Mouse (Mus musculus) adrenal gland, adult (tissue): ENCODE results near the gene Kel.

Experiments
- DNase-seq, 2 experiments: peaks; one replicate each; pipeline ENCODE4 v3.0.0; 2022 to 2023; ENCODE audit warnings: low spot score in 1 of 2; ENCODE audit not compliant: inconsistent age in 2 of 2

The Kel gene

DNA sequence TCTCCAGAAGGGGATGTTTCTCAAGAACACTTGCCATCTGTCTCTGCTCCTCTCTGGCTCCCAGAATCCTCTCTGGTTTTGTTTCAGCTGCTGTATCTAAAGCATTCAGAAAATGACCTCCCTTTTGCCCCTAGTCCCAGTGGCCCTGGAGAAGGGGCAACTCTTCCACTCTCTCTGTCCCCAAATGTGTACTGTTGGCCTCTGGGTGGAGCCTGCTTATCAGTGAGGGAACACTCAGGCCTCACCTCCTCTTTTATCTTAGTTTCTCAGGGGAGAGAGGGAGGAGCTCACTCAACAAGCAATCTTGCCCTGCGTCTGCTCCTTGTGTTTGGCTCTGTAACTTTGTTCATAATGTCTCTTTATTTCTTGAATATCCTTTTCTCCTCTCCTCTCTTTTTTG lies at the start of gene Kel:
TSS of gene Kel (minus strand) at position 217 of the 400 bp plus-strand sequence.
- no peak for DNase-seq

DNA sequence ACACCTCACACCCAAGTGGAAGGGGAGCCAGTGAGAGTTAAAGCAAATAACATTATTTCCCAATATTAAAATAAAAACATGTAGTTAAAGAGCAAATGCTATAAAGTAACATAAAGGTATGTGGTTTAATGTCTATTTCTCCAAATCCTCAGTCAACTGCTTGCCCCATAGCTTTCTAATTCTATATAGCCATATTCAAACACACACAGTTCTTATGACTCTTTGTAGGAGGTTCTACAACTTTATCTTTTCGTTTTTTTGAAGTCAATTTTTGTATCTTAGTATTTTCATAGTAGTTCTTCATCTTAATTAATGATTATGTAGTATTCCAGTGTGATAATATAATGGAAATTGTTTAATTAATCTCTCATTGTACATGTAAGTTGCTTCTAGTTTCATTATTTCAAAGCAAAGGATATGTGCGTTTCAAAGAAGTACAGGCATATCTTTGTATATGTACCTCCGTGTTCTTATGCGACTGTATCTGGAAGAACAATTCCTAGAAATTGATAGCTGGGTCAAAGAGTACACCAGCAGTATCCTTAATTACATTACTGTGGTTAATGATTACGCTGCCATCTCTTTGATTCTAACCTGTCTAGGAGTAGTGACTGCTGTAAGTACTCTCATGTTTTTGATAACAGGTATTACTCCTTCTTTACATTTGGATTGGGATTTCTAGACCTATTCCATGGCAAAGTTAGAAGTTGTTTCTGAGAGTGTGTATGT lies 40.7 kb upstream of the Kel start:
- DNase-seq, result no peak

DNA sequence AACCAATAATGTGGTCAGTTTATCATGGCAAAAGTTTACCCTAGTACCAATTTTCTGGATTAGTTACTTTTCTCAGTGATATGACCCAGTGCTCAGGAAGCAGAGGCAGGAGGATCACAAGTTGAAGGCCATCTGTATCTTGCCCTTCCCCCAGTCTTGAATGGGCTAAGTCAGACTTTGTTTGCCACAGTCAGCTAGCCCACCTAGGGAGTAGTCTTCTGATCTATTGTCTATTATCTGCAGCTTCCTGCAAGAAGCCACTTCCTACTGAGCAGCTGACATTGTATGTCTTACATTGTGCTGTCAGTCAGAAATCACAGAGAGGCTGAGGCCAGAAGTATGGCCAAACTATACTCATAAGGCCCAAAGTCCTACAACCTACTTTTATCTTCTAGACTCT lies 37.0 kb upstream of the Kel start:
- DNase-seq, result no peak

DNA sequence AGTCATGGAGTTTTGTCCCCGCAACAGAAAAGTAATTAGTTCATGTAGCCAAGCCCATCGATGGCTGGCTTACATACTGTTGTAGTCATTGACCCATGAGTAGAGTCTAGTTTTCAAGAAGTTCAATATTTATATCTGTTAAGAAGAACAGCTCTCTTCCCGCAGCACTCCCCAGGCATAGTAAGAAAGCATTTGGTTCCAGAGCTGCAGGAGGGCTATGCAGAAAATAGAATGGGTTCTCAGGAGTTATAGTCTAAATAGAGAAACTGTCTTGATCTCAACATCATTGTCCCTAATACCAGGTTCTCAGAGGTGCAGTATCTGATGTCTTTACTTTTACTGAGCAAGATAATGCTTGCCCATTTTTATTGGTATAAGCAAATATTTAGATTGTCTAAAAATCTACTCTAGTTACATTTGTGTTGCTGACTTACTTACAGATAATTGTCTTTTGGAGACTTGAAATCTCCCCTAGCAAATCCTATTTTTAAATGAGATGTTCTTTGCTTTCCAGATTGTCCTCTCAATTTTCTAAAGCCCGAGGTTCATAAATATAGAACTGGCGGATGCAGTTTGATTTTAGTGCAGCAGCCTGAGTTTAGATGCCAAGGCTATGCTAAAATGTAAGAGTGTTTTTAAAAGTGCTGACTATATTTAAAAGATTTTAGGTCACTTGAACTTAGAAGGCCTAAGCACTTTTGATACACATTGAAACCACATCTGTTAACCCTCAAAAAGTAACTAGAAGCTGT lies 30.8 kb upstream of the Kel start:
- DNase-seq, result no peak

DNA sequence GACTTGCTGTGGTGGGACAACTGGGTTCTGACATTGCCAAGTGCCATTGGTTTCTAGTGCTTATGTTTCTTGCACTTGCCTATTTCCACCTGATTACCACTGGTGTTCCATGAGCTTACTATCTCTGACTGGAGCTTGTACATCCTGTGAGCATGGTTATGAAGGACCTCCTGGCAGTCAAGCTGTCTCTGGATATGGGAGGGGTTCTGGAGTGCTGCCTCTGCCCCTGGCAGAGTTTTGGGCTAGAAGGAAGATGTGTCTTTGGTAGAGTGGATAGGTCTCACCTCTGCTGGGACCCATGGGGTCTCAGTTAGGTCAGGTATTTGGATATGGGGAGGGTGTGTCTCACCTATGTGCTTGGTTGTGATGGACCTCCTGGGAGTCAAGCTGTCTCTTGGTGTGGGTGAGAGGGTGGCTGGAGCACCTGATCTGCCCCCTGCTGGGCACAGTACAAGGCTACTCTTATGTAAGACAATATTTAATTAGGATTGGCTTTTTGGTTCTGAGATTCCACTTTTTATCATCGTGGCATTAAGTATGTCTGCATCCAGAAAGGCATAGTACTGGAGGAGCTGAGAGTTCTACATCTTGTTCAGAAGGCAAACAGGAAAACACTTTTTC lies 24.0 kb upstream of the Kel start:
- DNase-seq, result no peak

DNA sequence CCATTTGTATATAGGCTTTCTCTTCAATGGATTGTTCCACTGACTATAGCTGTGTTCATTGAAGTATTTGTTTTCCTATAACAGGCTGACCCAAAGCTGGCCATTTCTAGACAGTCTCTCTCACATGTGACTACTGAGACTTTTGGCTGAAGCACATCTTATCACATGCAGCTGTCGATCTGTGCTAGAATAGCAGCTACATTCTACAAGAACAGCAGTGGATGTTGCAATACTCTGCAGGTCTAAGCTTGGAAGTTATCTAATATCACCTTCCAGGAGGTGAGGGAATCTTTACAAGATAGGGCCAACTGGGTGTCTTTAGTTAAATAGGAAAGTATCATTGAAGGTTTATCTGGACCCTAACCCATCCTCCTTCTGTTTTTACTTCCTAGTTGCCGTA lies 17.3 kb upstream of the Kel start:
- no peak for DNase-seq

DNA sequence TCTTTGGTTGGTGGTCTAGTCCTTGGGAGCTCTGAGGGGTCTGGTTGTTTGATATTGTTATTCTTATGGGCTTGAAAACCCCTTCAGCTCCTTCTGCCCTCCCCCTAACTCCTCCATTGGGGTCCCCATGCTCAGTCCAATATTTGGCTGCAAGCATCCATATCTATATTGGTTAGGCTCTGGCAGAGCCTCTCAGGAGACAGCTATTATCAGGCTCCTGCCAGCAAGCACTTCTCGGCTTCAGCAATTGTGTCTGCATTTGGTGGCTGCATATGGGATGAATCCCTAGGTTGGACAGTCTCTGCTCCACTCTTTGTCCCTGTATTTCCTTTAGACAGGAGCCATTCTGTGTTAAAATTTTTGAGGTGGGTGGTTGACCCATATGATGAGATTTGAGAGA lies 6.1 kb upstream of the Kel start:
- DNase-seq, result no peak

DNA sequence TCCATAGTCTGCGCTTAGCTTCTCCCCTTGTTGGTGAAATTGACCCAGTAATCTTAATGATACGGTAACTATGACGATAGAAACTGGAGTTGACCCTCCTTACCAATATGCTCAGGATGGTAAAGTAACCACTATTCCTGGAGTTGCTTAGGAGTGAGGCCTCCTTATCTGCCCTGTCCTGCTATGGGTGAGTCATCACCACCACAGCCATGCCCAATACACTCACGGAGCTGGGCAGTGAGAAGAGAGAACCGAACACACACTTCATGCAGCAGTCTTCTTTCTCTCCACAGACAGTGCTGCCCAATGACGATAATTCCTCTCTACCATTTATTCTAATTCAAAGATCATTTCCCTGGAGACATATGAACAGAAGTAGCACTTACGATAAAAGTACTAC lies 2.1 kb upstream of the Kel start:
- DNase-seq, result no peak

DNA sequence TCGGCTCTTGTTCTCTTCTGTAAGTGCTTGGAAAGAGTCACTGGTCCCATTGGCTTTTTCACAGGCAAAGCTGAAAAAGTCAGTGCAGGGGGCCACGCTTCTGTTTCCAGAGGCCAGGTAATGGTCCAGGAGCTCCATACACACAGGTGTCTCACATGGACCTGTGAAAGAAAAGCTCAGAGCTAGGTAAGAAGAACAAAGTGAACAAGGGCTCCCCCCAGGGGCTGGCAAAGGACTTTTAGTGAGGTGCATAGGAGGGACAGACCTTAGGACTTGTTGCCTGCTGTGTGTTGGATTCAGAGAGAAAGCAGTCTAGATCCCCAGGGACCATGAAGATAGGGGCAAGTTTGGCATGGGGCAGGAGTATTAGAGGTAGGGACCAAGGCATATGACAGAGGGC lies 1.2 kb downstream of the Kel start:
- no peak for DNase-seq

DNA sequence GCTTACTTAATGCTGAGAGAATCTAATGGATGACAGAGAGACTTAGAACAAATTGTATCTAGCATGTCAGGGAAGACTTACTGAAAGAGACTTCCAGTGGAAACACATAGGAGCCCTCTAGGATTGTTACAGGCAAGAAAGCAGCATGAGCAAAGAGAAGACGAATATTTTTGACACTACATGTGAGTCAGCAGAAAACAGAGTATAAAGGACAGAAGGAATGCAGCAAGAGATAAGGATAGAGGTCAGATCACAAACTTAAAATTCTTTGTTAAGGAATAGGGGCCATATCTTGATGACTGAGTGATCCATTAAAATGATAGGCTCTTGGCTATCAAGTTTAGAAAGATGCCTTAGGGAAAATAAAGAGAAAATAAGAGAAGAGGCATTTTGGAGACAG lies 2.9 kb downstream of the Kel start:
- no peak for DNase-seq

DNA sequence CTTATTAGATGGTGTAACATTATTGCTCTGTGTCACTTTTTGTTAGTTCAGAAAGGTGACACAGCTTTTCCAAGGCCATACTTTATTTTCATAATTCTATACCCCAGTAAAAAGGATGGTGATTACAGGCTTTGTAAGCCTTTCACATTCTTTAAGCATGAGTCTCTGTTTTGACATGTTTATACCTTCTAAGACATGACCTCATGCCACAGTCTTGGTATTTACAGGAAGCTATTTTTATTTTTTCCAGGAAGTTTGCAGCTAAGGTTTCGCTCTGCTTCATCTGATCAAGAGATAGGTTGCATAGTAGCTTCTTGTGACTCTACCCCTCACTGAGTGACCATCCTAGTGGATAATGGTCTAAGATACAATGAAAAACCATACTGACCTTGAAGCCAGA lies 9.7 kb downstream of the Kel start:
- no peak for DNase-seq

DNA sequence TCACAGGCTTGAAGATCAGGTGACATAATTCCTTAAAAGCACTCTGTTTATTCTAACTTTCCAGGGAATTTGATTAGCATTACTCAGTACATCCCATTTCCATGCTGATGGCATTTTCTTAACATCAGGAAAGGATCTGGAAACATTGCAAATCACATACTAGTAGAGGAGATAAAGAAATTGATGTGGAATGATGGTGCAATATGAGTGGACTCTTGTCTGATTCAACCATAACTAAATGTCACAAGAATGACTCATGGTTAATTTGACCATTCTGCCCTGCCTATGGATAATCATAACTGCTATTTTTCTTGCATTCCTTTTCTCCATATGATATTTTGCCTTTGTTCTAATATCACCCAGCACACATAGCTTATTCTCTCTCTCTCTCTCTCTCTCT lies 11.9 kb downstream of the Kel start:
- no peak for DNase-seq

DNA sequence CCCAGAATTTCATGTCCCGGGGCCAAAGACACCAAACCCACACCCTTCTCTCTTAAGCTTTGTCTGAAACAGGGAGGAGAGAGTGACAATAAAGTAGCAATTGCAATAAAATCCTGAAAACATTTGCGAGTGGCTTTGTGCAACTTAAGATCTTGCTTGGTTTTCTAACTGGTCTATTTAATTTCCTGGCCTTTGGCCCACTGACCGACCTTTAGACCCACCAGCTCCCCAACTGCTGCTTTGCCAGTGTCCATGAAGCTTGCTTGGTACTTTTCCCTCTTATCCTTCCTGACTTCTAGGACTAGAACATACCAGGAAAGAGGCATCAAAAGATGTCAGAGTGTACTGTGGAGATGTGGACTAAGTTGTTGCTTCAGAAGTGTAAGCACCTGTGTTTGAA lies 18.5 kb downstream of the Kel start:
- no peak for DNase-seq

DNA sequence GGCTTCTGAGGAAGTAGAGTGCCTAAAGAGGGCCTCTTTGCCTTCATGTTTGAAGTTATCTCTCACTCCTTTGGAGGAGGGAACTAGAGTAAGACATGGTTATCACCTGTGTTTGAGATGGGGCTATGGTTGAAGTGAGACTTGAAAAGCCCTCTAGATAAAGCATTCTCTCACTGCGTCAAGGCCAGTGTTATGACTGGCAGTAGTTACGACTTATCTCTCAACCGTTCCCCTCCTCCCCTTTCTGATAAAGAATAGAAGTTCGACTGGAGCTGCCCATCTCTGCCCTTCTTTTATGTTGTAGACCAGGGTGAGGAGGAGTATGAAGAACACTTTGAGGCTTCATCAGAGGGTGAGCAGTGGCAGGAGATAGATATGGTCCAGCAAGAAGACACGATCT lies 19.2 kb downstream of the Kel start:
- DNase-seq, result no peak

DNA sequence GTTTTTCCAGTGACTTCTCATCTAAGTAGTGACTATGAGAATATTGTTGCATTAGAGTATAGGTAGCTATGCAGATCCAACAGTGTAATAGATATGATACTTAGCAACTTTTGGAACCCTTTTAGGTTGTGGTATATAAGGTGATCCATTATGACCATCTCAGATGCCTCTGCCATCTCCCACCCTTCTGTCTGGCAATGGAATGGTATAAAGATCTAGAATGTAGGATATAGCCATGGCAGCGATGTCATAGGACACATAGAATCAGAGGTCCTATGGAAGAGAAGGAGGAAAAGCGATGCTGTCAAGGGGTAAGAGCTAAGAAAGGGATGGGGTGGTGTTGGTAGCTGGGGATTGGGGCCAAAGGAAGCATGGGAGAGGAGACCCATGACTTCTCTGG lies 20.0 kb downstream of the Kel start, which contains the start of gene Llcfc1:
TSS of gene Llcfc1 (plus strand) at position 301 of the 400 bp plus-strand sequence.
- DNase-seq, result no peak

DNA sequence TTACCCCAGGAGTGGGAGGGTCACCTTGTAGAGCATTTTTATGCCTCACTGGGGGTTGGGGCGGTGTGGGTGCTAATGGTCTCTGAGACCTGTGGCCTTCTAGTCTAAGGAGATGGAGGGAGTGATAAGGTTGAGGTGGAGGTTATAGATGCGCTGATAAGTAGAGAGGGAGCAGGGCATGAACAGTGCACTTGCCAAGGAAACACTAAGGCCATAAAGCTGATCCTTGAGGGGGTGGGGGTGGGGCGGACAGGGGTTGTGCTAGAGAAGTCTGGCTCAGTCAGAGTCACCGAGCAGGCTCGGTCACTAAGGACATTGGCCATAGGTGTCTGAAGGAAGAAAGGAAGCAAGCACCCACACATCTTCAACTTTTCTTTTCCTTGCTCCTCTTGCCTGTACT lies 22.5 kb downstream of the Kel start:
- DNase-seq, result no peak

DNA sequence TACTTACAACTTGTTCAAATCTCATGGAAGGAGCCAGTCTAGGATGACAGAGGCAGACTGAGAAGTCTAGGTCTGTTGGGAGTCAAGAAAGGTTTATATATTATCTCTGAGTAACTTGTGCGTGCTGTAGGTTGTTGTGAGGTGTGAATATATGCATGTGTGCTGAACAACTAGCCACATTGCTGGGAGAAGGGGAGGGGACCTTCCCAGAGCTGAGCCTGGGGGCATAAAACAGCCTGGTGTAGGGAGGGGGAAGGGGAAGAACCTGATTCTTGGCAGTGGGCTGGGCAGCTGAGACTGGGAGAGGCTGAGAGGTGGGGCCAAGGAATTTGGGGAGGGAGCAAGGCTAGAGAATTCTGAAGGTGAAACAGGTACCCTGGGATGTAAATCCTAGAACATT lies 23.5 kb downstream of the Kel start, which contains the start of gene Trpv5:
TSS of gene Trpv5 (minus strand) at position 101 of the 400 bp plus-strand sequence.
- DNase-seq, result no peak

DNA sequence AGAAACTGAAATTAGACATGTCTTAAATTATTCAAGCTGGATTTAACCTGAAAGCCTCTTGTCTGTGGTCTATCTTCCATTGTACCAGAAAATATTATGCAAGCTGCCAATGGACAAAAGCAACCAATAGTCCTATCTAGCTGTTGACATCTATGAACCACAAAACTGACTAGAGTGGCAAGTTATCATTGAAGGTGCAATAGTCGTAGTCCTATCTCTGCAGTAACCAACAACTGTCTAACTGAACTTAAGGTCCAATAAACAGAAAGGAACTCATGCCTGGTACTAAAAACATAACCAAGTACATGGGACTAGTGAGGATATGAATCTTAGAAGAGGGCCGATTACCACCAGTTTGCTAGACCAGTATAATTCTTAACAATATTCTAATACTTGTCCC lies 27.6 kb downstream of the Kel start:
- DNase-seq, result no peak

DNA sequence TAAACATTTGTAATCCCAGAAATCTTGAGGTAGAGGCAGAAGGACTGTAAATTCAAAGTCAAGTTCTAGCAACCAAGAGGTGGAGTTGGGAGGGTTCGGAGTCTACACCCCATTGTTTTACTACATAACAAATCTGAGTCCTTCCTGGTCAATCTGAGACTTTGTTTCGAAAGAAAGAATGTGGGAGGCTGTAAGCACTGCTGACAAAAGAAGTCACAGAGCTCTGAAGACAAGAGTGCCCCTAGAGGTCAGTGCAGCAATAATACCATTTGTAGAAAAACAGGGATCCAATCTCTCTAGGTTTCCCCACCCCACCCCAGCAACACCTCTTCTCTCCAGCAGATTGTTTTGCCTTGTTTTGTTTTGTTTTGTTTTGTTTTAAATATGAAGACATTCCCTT lies 41.8 kb downstream of the Kel start:
- DNase-seq, result peak in 1 of 2 experiments; percentile 44

DNA sequence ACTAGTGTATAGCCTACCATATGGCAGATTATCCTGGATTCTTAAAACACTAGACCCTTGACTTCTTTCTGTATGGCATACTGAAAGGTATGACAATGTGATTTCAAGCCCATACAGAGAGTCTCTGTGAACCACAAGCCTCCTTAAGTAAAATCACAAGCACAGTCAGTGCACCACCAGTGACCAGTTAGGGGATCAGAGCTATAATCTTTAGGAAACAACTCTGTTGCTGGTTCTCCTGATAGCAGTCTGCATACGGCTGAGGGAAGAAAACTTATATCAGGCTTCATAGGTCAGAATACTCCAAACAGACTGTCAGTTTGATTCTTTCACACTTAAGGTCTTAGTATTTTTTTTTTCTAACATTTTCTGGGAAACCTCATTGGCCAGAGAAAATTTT lies 45.7 kb downstream of the Kel start:
- no peak for DNase-seq

DNA sequence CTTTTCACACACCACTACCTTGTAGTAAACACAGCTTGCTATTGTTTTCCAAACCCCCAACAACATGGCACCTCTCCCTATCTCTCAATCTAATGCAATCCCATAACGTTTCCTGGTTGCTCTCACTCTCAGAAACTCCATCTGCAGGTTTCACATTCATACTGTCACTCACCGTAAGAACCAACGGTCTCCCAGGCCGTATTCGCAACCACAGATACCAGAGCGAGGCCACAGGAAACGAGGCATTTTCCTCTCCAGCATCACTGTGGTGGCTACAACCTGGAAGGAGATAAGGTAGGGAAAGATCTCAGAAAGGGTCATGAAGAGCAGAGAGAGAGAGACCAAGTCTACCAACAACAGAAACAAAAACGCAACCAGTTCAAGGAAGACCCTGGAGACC lies 49.5 kb downstream of the Kel start:
- DNase-seq, result no peak

DNA sequence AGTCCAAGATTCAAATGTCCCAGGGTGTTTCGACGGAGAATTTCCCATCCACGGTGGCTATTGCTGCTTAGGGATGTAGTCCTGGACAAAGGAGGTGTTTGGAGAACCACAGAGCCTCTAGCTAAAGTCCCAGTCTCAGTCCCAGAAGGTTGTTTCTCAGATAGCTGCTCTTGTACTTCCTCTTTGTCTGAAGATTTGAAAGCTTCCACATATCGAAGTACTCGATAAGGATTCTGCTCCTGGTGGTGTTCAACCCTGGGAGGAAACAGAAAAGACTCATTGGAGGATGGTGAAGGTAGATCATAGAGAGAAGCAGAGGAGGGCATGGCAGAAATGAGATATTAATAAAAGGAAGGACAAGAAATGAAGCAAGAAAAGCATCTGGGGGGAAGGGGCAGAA lies 51.0 kb downstream of the Kel start:
- DNase-seq, result no peak
